Mouse (Mus musculus) right cerebral cortex, postnatal 10 days (tissue): ENCODE measurements around the gene Rwdd2a.

Experiments
- DNase-seq, 2 experiments: peaks; one replicate each; pipeline ENCODE4 v3.0.0; 2021; ENCODE audit warnings: low spot score in 2 of 2

Rwdd2a gene

GRCm38 (mm10) chr9:86571540-86572135 lies at the start of gene Rwdd2a, which contains the start of gene Pgm3:
Rwdd2a (plus strand) TSS chr9:86571991.
Pgm3 (minus strand) TSS chr9:86571842.
- peak; percentile 98 for DNase-seq

GRCm38 (mm10) chr9:86522335-86522734 lies 49.5 kb upstream of the Rwdd2a start:
- no peak for DNase-seq

DNA sequence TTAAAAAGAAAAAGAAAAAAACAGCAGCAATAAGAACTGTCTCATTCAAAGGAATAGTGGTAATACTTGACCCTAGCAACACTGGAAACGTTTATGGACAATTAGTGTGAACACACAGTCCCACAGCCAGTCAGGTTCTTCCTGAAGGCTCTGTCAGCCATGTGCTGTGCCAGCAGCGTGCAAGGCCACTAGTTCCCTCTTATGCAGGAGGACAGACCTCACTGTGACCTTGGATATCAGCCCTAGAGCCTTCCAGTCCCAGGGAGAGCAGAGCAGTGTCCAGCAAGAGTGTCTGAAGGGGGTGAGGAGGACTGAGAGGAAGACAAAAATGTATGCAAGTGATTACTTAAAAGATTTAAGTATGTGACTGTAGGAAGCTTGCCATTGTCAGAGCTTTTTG lies 46.2 kb upstream of the Rwdd2a start:
- DNase-seq: no peak

DNA sequence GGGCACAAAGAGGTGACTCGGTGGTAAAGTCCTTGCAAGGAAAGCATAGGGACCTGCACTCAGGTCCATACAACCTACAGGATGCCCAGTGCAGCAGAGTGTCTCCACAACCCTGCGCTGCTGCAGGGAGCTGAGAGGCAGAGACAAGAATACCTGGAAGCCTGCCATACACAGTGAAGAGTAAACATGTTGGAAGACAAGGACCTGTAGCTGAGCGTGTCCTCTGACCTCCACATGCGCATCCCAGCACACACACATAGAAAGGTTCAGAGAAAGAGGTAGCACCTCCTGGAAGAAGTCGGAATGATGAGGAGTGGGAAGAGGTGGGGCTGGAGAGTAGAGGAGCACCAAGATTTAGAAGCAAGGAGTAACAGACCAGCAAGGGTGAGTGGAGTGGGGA lies 37.7 kb upstream of the Rwdd2a start:
- no peak for DNase-seq

DNA sequence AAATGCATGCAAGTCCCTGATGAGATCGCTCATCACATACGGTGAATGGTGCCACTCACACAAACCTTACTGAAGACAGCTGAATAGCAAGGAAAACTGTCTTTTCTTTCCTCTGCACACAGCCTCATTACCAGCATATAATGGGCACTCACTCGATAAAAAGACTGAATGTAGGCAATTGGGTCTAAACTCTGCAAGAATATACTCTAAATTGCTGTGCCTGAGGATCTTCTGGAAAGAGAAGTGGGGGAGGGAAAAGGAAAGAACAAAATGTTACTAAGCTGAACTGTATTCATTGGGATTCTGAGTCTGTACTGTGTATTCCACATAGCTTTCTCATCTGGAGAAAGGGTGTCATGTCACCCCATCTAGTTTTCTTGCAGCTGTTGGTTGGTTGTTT lies 28.3 kb upstream of the Rwdd2a start:
- DNase-seq: no peak

DNA sequence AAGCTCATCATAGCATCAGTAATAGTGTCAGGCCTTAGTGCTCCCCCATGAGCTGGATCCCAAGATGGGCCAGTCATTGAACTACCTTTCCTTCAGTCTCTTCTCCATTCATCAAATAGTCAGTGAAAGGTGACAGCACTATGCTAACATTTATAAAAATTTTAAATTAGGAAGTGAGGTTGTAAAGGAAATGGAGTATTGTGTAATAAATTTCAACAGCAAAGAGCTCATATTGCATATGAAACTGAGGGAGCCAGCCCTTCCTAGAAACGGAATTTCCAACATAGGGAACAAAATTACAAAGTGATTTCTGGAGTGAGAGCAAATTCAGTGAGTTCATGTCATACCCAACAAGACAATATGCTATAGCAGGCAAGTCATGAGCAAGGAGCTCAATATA lies 27.2 kb upstream of the Rwdd2a start:
- DNase-seq: no peak

DNA sequence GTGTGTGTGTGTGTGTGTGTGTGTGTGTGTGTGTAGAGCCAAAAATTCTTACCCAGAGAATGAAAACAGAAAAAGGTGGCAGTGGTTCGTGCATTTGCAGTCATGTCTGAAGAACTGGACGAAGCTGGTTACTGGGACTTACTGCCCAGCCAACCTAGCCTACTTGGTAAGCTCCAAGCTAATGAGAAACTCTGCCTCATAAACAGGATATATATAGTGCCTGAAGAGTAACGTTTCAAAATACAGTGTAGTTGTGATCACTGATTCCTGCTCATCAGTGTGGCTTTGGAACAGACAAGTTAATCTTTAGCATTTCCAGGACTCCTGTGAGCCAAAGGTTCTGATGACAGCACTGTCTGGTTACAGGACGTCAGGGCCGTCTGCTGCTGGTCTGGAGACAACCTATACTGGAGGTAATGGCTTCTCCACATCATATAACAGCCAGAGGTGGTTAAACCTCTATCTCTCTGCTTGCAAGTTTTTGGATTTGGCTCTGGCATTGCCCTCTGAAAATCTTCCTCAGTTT lies 22.1 kb upstream of the Rwdd2a start:
- no peak for DNase-seq

GRCm38 (mm10) chr9:86550717-86551116 lies 21.1 kb upstream of the Rwdd2a start:
- DNase-seq: no peak

DNA sequence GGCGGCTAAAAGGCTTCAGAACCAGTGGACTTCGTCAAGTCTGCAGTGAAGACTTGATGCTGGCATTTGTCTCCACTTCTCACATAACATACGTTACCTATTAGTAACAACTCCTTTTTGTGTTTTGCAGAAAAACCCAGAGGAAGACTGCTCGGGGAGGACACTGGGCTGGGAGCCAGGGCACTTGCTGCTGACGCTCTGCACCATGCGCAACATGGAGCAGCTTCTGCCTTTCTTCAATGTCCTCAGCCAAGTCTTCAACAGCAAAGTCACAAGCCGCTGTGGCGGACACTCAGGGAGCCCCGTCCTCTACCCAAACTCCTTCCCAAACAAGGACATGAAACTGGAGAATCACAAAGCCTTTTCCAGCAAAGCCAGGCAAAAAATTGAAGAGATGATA lies 17.9 kb upstream of the Rwdd2a start:
- DNase-seq: no peak

DNA sequence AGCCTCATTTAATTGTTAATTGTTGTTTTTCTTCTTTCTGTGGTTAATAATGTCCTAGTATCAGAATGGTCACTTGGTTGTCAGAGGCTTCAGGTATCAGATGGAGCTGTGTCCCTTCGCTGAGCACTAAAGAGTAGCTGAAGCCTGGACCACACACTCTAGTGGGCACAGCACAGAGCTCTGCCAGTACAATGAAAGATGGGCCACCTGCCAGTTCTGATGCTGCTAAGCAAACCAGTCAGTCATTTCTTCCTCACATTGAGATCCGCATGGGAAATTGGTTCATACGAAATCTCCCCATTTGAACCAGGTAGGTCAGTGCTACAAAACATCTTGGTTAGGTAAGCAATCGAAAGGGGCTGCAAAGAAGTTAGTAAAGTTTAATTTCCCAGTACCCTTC lies 17.1 kb upstream of the Rwdd2a start:
- no peak for DNase-seq

- no peak for DNase-seq
Observed at GRCm38 (mm10) chr9:86560543-86560942, 11.2 kb upstream of the Rwdd2a start.

DNA sequence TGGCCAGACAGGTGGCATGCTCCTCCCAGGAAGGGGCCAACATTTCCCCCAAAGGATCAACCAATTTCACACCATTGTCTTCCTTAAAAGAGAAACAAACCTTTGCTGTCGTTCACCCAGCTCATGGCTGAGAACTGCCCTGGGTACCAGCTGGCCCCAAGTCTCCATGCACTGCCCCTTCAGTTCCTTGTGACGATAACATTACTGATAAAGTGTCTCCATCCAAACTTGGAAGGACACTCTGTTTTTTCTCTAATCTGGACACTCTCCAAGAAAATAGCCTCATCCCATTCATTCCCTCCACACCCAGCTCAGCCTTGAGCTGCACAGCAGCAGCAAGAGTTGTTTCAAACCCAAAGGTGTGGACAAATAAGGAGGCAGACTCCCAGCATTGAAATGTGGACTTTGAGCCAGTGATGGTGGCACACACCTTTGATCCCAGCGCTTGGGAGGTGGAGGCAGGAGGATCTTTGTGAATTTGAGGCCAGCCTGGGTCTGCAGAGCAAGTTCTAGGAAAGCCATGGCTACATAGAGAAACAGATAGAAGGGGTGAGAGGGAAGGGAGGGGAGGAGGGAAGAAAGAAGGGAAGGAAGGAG lies 2.4 kb upstream of the Rwdd2a start:
- DNase-seq: no peak

DNA sequence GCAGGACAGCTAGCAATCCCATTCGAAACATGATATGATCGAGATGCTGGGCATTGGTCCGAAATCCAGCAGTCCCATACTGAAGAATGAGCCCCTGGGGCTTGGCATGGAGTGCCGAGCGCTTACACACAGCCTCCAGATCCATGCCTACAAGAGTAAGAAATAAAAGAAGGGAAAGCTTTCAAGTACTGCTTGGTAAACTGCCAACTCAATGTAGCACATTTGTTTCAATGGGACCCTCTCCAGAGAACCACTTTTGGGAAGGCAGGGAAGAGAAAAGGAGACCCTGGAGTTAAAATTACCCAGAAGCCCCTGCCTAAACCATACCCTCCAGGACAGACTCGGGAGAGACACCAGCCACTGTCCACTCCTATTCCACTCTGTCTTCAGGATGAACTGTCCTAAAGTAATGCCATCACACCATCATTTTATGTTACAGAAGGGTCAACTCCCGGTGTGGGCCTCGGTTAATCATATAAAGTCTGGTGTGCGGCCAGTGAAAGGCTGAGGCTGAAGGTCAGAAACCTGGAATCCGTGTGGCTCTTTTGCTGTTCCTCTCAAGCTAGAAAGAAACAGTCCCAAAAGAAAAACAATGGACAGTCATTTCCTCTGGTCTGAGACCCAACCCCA lies 1.4 kb upstream of the Rwdd2a start:
- DNase-seq: peak in 1 of 2 experiments; percentile 23

DNA sequence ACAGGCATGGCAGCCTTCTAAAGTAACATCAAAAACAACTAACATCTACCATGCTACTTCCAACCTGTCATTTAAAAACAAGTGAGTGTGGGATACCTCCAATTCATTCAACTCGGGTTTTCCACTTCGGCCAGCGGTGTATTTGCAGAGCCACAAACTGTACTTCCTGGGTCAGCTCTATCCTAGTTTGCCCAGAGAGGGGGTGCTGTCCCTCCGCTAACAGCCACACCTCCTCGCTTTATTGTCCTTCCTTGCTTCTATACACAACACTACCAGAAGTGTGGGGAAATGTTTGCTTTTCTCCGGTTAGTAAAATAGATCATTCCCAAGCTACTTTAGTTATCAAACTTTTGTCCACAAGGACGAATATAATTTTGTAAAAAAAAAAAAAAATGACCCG lies 845 bp upstream of the Rwdd2a start:
- peak in 1 of 2 experiments; percentile 17 for DNase-seq

GRCm38 (mm10) chr9:86572196-86572595 lies 405 bp downstream of the Rwdd2a start:
- peak in 1 of 2 experiments; percentile 58 for DNase-seq

DNA sequence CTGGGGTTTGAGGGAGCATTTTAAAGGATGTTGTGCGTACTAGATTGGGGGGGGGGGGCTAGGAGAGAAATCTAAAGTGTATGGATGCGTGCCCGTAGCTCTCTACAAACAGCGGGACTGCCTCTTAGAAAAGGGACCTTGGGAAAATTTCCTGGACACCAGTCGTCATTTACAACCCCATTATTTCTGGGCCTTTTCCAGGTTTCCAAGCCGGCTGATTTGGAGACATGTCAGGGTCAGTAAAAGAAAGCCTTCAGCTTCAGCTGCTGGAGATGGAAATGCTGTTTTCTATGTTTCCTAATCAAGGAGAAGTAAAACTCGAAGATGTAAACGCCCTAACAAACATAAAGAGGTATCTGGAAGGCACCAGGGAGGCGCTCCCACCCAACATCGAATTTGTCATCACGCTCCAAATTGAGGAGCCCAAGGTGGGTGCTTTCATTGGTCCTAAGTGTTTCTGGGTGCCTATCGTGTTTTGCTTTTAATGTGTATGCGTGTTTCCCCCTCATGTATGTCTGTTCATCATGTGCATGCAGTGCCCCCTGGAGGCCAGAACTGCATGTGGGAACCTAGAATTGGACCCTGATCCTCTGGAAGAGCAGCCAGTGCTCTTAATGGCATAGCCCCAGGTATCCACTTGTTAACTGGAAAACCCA lies 973 bp downstream of the Rwdd2a start:
- DNase-seq: peak; percentile 87 to 88

DNA sequence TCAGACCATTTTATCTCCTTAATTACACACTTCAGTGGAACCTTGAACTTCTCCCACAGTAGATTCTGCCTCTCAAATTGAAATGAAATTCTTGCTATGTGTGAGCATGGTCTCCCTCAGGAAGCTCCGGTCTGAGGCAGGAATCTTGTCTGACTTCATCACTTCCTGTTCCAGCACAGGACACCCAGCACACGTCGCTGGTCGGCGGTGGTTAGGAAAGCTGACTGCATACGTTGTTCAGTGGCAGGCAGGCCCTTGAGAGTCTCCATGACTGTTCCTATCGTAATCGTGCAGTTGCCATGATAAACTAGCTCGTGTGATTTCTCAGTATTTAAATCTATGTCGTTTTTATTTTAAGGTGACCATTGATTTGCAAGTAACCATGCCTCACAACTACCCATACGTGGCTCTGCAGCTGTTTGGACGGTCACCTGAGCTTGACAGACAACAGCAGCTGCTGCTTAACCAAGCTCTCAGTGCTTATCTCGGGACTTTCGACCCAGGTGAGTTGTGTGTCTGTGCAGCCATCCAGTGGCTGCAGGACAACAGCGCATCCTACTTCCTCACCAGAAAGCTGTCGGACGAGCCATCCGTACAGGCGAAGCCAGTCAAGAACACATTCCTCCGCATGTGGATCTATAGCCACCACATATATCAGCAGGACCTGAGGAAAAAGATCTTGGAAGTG lies 2.0 kb downstream of the Rwdd2a start:
- DNase-seq: no peak

DNA sequence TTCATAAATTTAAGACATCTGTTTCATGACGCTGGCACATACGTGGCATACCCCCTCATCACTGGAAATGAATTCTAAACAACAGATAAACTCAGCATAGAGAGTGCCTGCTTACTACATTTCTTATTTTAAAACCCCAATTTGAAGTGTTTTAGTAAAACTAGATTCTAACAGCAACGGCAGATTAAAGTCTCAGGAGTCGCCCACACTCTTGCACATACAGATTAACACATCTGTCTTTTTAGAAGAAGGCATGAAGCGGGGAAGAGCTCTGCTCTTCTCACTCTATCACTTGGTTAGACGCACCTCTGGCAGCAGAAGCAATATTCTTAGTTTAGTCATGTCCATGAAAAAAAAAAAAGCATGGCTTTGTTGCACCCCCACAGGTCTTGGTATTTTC lies 3.4 kb downstream of the Rwdd2a start:
- DNase-seq: no peak

DNA sequence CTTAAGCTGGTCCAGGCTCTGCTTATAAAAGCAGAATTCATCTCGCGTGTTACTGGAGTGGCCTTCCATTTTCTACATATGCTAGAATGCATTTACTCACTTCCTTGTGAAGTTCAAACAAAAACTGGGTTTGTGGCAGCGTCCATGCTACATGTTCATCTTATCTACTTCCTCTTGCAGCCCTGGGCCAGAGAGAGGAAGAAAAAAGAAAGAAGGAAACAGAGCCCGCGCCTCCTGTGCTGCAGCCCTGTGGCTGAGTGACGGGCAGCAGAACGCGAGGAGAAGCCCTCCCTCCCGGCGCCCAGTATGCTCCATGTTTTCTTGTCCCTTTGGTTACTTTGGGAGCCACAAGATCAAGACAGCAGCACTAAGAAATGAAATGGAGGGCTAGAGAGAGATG lies 7.9 kb downstream of the Rwdd2a start:
- no peak for DNase-seq

DNA sequence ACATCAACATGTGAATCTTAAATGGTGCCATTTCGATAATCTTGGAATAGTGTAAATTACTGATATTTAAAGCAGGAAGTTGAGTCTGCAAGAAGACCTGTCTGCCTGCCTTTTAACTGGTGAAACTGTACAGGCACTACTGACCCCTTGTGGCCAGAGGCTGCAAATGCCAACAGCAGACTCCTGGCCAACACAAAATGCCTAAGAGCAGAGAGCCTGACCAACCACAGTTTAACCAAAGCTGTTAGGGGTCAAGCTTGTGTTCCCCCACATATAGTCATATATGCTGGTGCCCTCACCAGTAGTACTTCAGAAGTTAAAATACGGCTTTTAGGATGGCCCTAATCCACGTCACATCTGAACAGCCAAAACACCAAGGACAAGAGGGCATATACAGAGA lies 11.9 kb downstream of the Rwdd2a start:
- peak; percentile 74 to 79 for DNase-seq

- no peak for DNase-seq
Observed at GRCm38 (mm10) chr9:86587019-86587795, 15.4 kb downstream of the Rwdd2a start.
